Mouse (Mus musculus): ENCODE results near the gene Bves. TPM values are rescaled to one million over a fixed set of nuclear protein-coding genes. Genes with fewer than 3 reads are reported as not detected.
A peak's percentile ranks its signal among the peaks of the same experiment; 100 is the strongest.

The Bves gene
- polyA plus RNA-seq, 1 experiment from 2014 or later = 0.26 TPM

- no peak overlapping the region for H3K9ac ChIP-seq (ENCODE audit: low read depth, low read length)
- no peaks in the 10 kb centered on the region for H3K9me3 ChIP-seq (replicated peaks; ENCODE audit: control insufficient read depth, low read length)
- no peaks in the 10 kb centered on the region for H3K27me3 ChIP-seq (ENCODE audit: control insufficient read depth, insufficient read depth, low read depth, low read length)
- no peak overlapping the region for H3K4me2 ChIP-seq (ENCODE audit: low read depth, low read length)
- ATAC-seq (ENCODE audit: low read depth) = no peak
- 81% methylated on average over 2 of the region's 2 CpGs for WGBS (ENCODE audit: insufficient replicate concordance)
- no peak overlapping the region for H3K4me3 ChIP-seq (ENCODE audit: low read depth, low read length)
- no peak overlapping the region for H3K27ac ChIP-seq (ENCODE audit: low read length)
- H3K4me1 ChIP-seq (ENCODE audit: control insufficient read depth, low read depth, low read length) = no peaks in the 10 kb centered on the region
- no peaks in the 10 kb centered on the region for H3K36me3 ChIP-seq (ENCODE audit: control insufficient read depth, insufficient read depth)
Measured at GRCm38 (mm10) chr10:45370545-45370944, 35.0 kb downstream of the Bves start.

GRCm38 (mm10) chr10:45372994-45373692, 37.6 kb downstream of the Bves start:
- no peaks in the 10 kb centered on the region for H3K36me3 ChIP-seq (ENCODE audit: control insufficient read depth, insufficient read depth)
- no peak overlapping the region for H3K9ac ChIP-seq (ENCODE audit: low read depth, low read length)
- H3K4me3 ChIP-seq (ENCODE audit: low read depth, low read length) = no peak overlapping the region
- no peaks in the 10 kb centered on the region for H3K27me3 ChIP-seq (ENCODE audit: control insufficient read depth, insufficient read depth, low read depth, low read length)
- peaks cover under 1% of the 10 kb centered on the region; the same call in 1 of the 2 replicates for H3K4me1 ChIP-seq (ENCODE audit: control insufficient read depth, low read depth, low read length)
- no peaks in the 10 kb centered on the region for H3K9me3 ChIP-seq (replicated peaks; ENCODE audit: control insufficient read depth, low read length)
- ATAC-seq (ENCODE audit: low read depth) = no peak
- 48% methylated on average over 4 of the region's 4 CpGs for WGBS (ENCODE audit: insufficient replicate concordance)
- H3K4me2 ChIP-seq (ENCODE audit: low read depth, low read length) = no peak overlapping the region
- H3K27ac ChIP-seq (ENCODE audit: low read length) = no peak overlapping the region

- Histone ChIP-seq H3K27me3 (ENCODE audit: control insufficient read depth, insufficient read depth, low read depth, low read length) (no peaks in the 10 kb centered on the region), H3K4me3 (ENCODE audit: low read depth, low read length) (no peak overlapping the region), H3K36me3 (ENCODE audit: control insufficient read depth, insufficient read depth) (no peaks in the 10 kb centered on the region), H3K9me3 (replicated peaks; ENCODE audit: control insufficient read depth, low read length) (no peaks in the 10 kb centered on the region), H3K27ac (ENCODE audit: low read length) (no peak overlapping the region), H3K4me1 (ENCODE audit: control insufficient read depth, low read depth, low read length) (peaks cover 2% of the 10 kb centered on the region; the same call in 1 of the 2 replicates), H3K4me2 (ENCODE audit: low read depth, low read length) (no peak overlapping the region), H3K9ac (ENCODE audit: low read depth, low read length) (no peak overlapping the region)
- WGBS (ENCODE audit: insufficient replicate concordance) = 33% methylated on average over 3 of the region's 3 CpGs
- 0 out of 2 replicates have a peak, but pooled peaks have one; percentile 43 for ATAC-seq (ENCODE audit: low read depth)
Measured at GRCm38 (mm10) chr10:45378269-45378668, 42.7 kb downstream of the Bves start.

GRCm38 (mm10) chr10:45381937-45382636, 46.5 kb downstream of the Bves start:
- H3K36me3 ChIP-seq (ENCODE audit: control insufficient read depth, insufficient read depth) = no peaks in the 10 kb centered on the region
- H3K27ac ChIP-seq (ENCODE audit: low read length) = no peak overlapping the region
- no peaks in the 10 kb centered on the region for H3K27me3 ChIP-seq (ENCODE audit: control insufficient read depth, insufficient read depth, low read depth, low read length)
- H3K4me3 ChIP-seq (ENCODE audit: low read depth, low read length) = no peak overlapping the region
- H3K4me1 ChIP-seq (ENCODE audit: control insufficient read depth, low read depth, low read length) = peaks cover 2% of the 10 kb centered on the region; the same call in 1 of the 2 replicates
- no peak overlapping the region for H3K9ac ChIP-seq (ENCODE audit: low read depth, low read length)
- no peaks in the 10 kb centered on the region for H3K9me3 ChIP-seq (replicated peaks; ENCODE audit: control insufficient read depth, low read length)
- ATAC-seq (ENCODE audit: low read depth) = no peak
- H3K4me2 ChIP-seq (ENCODE audit: low read depth, low read length) = no peak overlapping the region

GRCm38 (mm10) chr10:45382637-45382958, 47.0 kb downstream of the Bves start:
- Histone ChIP-seq H3K36me3 (ENCODE audit: control insufficient read depth, insufficient read depth) (no peaks in the 10 kb centered on the region), H3K4me1 (ENCODE audit: control insufficient read depth, low read depth, low read length) (peaks cover 2% of the 10 kb centered on the region; the same call in 1 of the 2 replicates), H3K27ac (ENCODE audit: low read length) (no peak overlapping the region), H3K27me3 (ENCODE audit: control insufficient read depth, insufficient read depth, low read depth, low read length) (no peaks in the 10 kb centered on the region), H3K9ac (ENCODE audit: low read depth, low read length) (no peak overlapping the region), H3K9me3 (replicated peaks; ENCODE audit: control insufficient read depth, low read length) (no peaks in the 10 kb centered on the region), H3K4me3 (ENCODE audit: low read depth, low read length) (no peak overlapping the region), H3K4me2 (ENCODE audit: low read depth, low read length) (no peak overlapping the region)
- 46% methylated on average over 3 of the region's 3 CpGs for whole genome bisulfite sequencing (ENCODE audit: insufficient replicate concordance)
- no peak for ATAC-seq (ENCODE audit: low read depth)

- Histone ChIP-seq H3K9ac (ENCODE audit: low read depth, low read length) (no peak overlapping the region), H3K4me3 (ENCODE audit: low read depth, low read length) (no peak overlapping the region), H3K27ac (ENCODE audit: low read length) (no peak overlapping the region), H3K4me1 (ENCODE audit: control insufficient read depth, low read depth, low read length) (no peaks in the 10 kb centered on the region; the same call in 1 of the 2 replicates), H3K27me3 (ENCODE audit: control insufficient read depth, insufficient read depth, low read depth, low read length) (no peaks in the 10 kb centered on the region), H3K9me3 (replicated peaks; ENCODE audit: control insufficient read depth, low read length) (no peaks in the 10 kb centered on the region), H3K36me3 (ENCODE audit: control insufficient read depth, insufficient read depth) (no peaks in the 10 kb centered on the region), H3K4me2 (ENCODE audit: low read depth, low read length) (no peak overlapping the region)
- 57% methylated on average over 1 of the region's 1 CpGs for WGBS (ENCODE audit: insufficient replicate concordance)
- no peak for ATAC-seq (ENCODE audit: low read depth)
Measured at GRCm38 (mm10) chr10:45398211-45398610, 62.6 kb downstream of the Bves start.

- H3K4me2 ChIP-seq (ENCODE audit: low read depth, low read length) = peak overlapping the region; percentile 35; the same call in 1 of the 2 replicates
- 20% methylated on average over 7 of the region's 7 CpGs for WGBS (ENCODE audit: insufficient replicate concordance)
- no peaks in the 10 kb centered on the region for H3K36me3 ChIP-seq (ENCODE audit: control insufficient read depth, insufficient read depth)
Measured at GRCm38 (mm10) chr10:45399702-45400243, 64.2 kb downstream of the Bves start.

GRCm38 (mm10) chr10:45410624-45411341, 75.2 kb downstream of the Bves start:
- Histone ChIP-seq H3K4me2 (ENCODE audit: low read depth, low read length) (no peak overlapping the region), H3K9ac (ENCODE audit: low read depth, low read length) (no peak overlapping the region), H3K27ac (ENCODE audit: low read length) (no peak overlapping the region), H3K27me3 (ENCODE audit: control insufficient read depth, insufficient read depth, low read depth, low read length) (no peaks in the 10 kb centered on the region), H3K9me3 (replicated peaks; ENCODE audit: control insufficient read depth, low read length) (no peaks in the 10 kb centered on the region), H3K4me3 (ENCODE audit: low read depth, low read length) (no peak overlapping the region), H3K36me3 (ENCODE audit: control insufficient read depth, insufficient read depth) (no peaks in the 10 kb centered on the region), H3K4me1 (ENCODE audit: control insufficient read depth, low read depth, low read length) (no peaks in the 10 kb centered on the region)
- no peak for ATAC-seq (ENCODE audit: low read depth)
- WGBS (ENCODE audit: insufficient replicate concordance) = 68% methylated on average over 10 of the region's 10 CpGs

More at GRCm38 (mm10) chr10:45399702-45400243, 64.2 kb downstream of the Bves start:
- no peak for ATAC-seq (ENCODE audit: low read depth)
- no peaks in the 10 kb centered on the region for H3K9me3 ChIP-seq (replicated peaks; ENCODE audit: control insufficient read depth, low read length)
- no peak overlapping the region for H3K27ac ChIP-seq (ENCODE audit: low read length)
- H3K9ac ChIP-seq (ENCODE audit: low read depth, low read length) = no peak overlapping the region
- H3K4me3 ChIP-seq (ENCODE audit: low read depth, low read length) = no peak overlapping the region
- no peaks in the 10 kb centered on the region; the same call in 1 of the 2 replicates for H3K4me1 ChIP-seq (ENCODE audit: control insufficient read depth, low read depth, low read length)
- no peaks in the 10 kb centered on the region for H3K27me3 ChIP-seq (ENCODE audit: control insufficient read depth, insufficient read depth, low read depth, low read length)

Measured in liver, embryonic 16.5 days (tissue).